Mouse (Mus musculus) midbrain, embryonic 16.5 days (tissue): ENCODE measurements around the gene Grin2b. TPM values are rescaled to one million over a fixed set of nuclear protein-coding genes. Genes with fewer than 3 reads are reported as not detected.

Experiments used
- ATAC-seq: fragments of 200-750 bp; cut with Nextera tagmentation; 2 replicates; pipeline ENCODE4 v1.8.0; 2017; ENCODE audit warnings: moderate TSS enrichment
- H3K27ac ChIP-seq: fragments of 300-500 bp; sonication (generic); 2 replicates; pipeline ENCODE4 v1.5.1; 2014; ENCODE audit warnings: mild to moderate bottlenecking, low read length, mixed read lengths
- H3K27me3 ChIP-seq: fragments of 300-500 bp; sonication (generic); 2 replicates; pipeline ENCODE4 v1.6.1; 2014; ENCODE audit warnings: low read depth, low read length, mixed read lengths; ENCODE audit not compliant: control insufficient read depth, insufficient read depth
- H3K36me3 ChIP-seq: fragments of 300-500 bp; sonication (generic); 2 replicates; pipeline ENCODE4 v1.6.1; 2014; ENCODE audit warnings: mild to moderate bottlenecking, low read length, moderate library complexity, mixed read lengths; ENCODE audit not compliant: control insufficient read depth, insufficient read depth
- H3K4me1 ChIP-seq: fragments of 300-500 bp; sonication (generic); 2 replicates; pipeline ENCODE4 v1.6.1; 2014; ENCODE audit warnings: mild to moderate bottlenecking, low read length, mixed read lengths; ENCODE audit not compliant: control insufficient read depth, insufficient read depth
- H3K4me2 ChIP-seq: fragments of 300-500 bp; sonication (generic); 2 replicates; pipeline ENCODE4 v1.6.1; 2014; ENCODE audit warnings: mild to moderate bottlenecking, low read length, mixed read lengths
- H3K4me3 ChIP-seq: fragments of 300-500 bp; sonication (generic); 2 replicates; pipeline ENCODE4 v1.5.1; 2014; ENCODE audit warnings: low read depth, mild to moderate bottlenecking, low read length, moderate library complexity, mixed read lengths
- H3K9ac ChIP-seq: fragments of 300-500 bp; sonication (generic); 2 replicates; pipeline ENCODE4 v1.6.1; 2014; ENCODE audit warnings: low read depth, low read length, mixed read lengths
- H3K9me3 ChIP-seq: fragments of 300-500 bp; sonication (generic); replicated peaks from 2 replicates; pipeline ENCODE4 v1.6.1; 2014; ENCODE audit warnings: mild to moderate bottlenecking, low read length, mixed read lengths; ENCODE audit not compliant: control insufficient read depth, poor library complexity, severe bottlenecking
- WGBS: fragments of 180-500 bp; shearing (Covaris S2); extraction: QIAGEN DNeasy Blood & Tissue Kit; methylation state at CpG from one replicate; pipeline ENCODE4 v1.1.7; 2014; 5-methylcytosine and 5-hydroxymethylcytosine counted together
- polyA plus RNA-seq: library from polyadenylated mRNA; unstranded; fragments of >200 nt; fragmentation: Nextera tagmentation; extraction: Ambion mirVana; gene quantifications from 2 replicates; pipeline ENCODE4 v1.2.1, GENCODE M21; 2015

Gene Grin2b
- polyA plus RNA-seq, 1 experiment from 2014 or later, result 75.6 TPM

- H3K36me3 ChIP-seq, result peaks cover 12% of the 10 kb centered on the region; the same call in 1 of the 2 replicates
Measured at GRCm38 (mm10) chr6:136040931-136041330, 132.4 kb downstream of the Grin2b start.

GRCm38 (mm10) chr6:136029235-136029939 is 143.9 kb downstream of the Grin2b start:
- 0 out of 2 replicates have a peak, but pooled peaks have one; percentile 53 for ATAC-seq
- no peak overlapping the region for H3K4me3 ChIP-seq
- H3K27me3 ChIP-seq, result no peaks in the 10 kb centered on the region
- H3K9me3 ChIP-seq, result peaks cover 3% of the 10 kb centered on the region; the same call in 1 of the 2 replicates
- H3K4me2 ChIP-seq, result no peak overlapping the region
- peaks cover 6% of the 10 kb centered on the region for H3K4me1 ChIP-seq
- H3K27ac ChIP-seq, result no peak overlapping the region
- 51% methylated on average over 4 of the region's 4 CpGs for WGBS
- H3K9ac ChIP-seq, result no peak overlapping the region
- H3K36me3 ChIP-seq, result no peaks in the 10 kb centered on the region

More at GRCm38 (mm10) chr6:136040931-136041330, 132.4 kb downstream of the Grin2b start:
- no peak overlapping the region for H3K9ac ChIP-seq
- 66% methylated on average over 3 of the region's 3 CpGs for WGBS
- no peak overlapping the region for H3K27ac ChIP-seq
- H3K9me3 ChIP-seq, result no peaks in the 10 kb centered on the region
- H3K4me2 ChIP-seq, result no peak overlapping the region
- ATAC-seq, result no peak
- no peak overlapping the region for H3K4me3 ChIP-seq
- H3K27me3 ChIP-seq, result no peaks in the 10 kb centered on the region
- H3K4me1 ChIP-seq, result peaks cover 3% of the 10 kb centered on the region; the same call in 1 of the 2 replicates

- H3K9me3 ChIP-seq, result peaks cover 3% of the 10 kb centered on the region; the same call in 1 of the 2 replicates
- no peak overlapping the region for H3K9ac ChIP-seq
- no peak for ATAC-seq
- H3K4me2 ChIP-seq, result no peak overlapping the region
- no peaks in the 10 kb centered on the region for H3K36me3 ChIP-seq
- no peaks in the 10 kb centered on the region for H3K27me3 ChIP-seq
- WGBS, result 98% methylated on average over 6 of the region's 6 CpGs
- no peak overlapping the region for H3K4me3 ChIP-seq
- peaks cover 6% of the 10 kb centered on the region for H3K4me1 ChIP-seq
- H3K27ac ChIP-seq, result no peak overlapping the region
Measured at GRCm38 (mm10) chr6:136026936-136027335, 146.4 kb downstream of the Grin2b start.

- Histone ChIP-seq H3K4me3 (no peak overlapping the region), H3K4me2 (no peak overlapping the region), H3K4me1 (peaks cover 6% of the 10 kb centered on the region), H3K27me3 (no peaks in the 10 kb centered on the region), H3K9me3 (peaks cover 3% of the 10 kb centered on the region; the same call in 1 of the 2 replicates), H3K27ac (no peak overlapping the region), H3K36me3 (no peaks in the 10 kb centered on the region), H3K9ac (no peak overlapping the region)
- no peak for ATAC-seq
- 74% methylated on average over 4 of the region's 4 CpGs for whole genome bisulfite sequencing
Measured at GRCm38 (mm10) chr6:136025801-136026200, 147.5 kb downstream of the Grin2b start.

GRCm38 (mm10) chr6:136020460-136020859 is 152.9 kb downstream of the Grin2b start:
- Histone ChIP-seq H3K4me2 (no peak overlapping the region), H3K9me3 (no peaks in the 10 kb centered on the region), H3K4me1 (no peaks in the 10 kb centered on the region), H3K4me3 (no peak overlapping the region), H3K36me3 (no peaks in the 10 kb centered on the region), H3K27me3 (no peaks in the 10 kb centered on the region), H3K9ac (no peak overlapping the region), H3K27ac (no peak overlapping the region)
- 84% methylated on average over 3 of the region's 3 CpGs for WGBS
- ATAC-seq, result no peak

GRCm38 (mm10) chr6:136018962-136019361 is 154.3 kb downstream of the Grin2b start:
- no peak overlapping the region for H3K9ac ChIP-seq
- no peak for ATAC-seq

GRCm38 (mm10) chr6:136013556-136014380 is 159.5 kb downstream of the Grin2b start:
- Histone ChIP-seq H3K9me3 (no peaks in the 10 kb centered on the region), H3K9ac (no peak overlapping the region), H3K4me1 (peaks cover 24% of the 10 kb centered on the region), H3K4me3 (no peak overlapping the region), H3K36me3 (no peaks in the 10 kb centered on the region), H3K27me3 (no peaks in the 10 kb centered on the region), H3K4me2 (no peak overlapping the region), H3K27ac (no peak overlapping the region)
- WGBS, result 93% methylated on average over 12 of the region's 12 CpGs
- no peak for ATAC-seq

More at GRCm38 (mm10) chr6:136018962-136019361, 154.3 kb downstream of the Grin2b start:
- H3K4me1 ChIP-seq, result no peaks in the 10 kb centered on the region
- 97% methylated on average over 1 of the region's 1 CpGs for WGBS
- no peaks in the 10 kb centered on the region for H3K9me3 ChIP-seq
- no peak overlapping the region for H3K4me2 ChIP-seq
- H3K36me3 ChIP-seq, result no peaks in the 10 kb centered on the region
- no peaks in the 10 kb centered on the region for H3K27me3 ChIP-seq
- no peak overlapping the region for H3K27ac ChIP-seq
- no peak overlapping the region for H3K4me3 ChIP-seq

GRCm38 (mm10) chr6:136011533-136011932 is 161.8 kb downstream of the Grin2b start:
- no peak overlapping the region for H3K27ac ChIP-seq
- H3K36me3 ChIP-seq, result no peaks in the 10 kb centered on the region
- 92% methylated on average over 4 of the region's 4 CpGs for WGBS
- no peak overlapping the region for H3K4me2 ChIP-seq
- H3K9me3 ChIP-seq, result no peaks in the 10 kb centered on the region
- ATAC-seq, result no peak
- no peaks in the 10 kb centered on the region for H3K27me3 ChIP-seq
- H3K9ac ChIP-seq, result no peak overlapping the region
- peaks cover 24% of the 10 kb centered on the region for H3K4me1 ChIP-seq
- no peak overlapping the region for H3K4me3 ChIP-seq

GRCm38 (mm10) chr6:136011038-136011311 is 162.3 kb downstream of the Grin2b start:
- Histone ChIP-seq H3K27ac (peak overlapping the region; percentile 57), H3K4me2 (no peak overlapping the region), H3K9ac (no peak overlapping the region), H3K36me3 (no peaks in the 10 kb centered on the region), H3K27me3 (no peaks in the 10 kb centered on the region), H3K4me3 (no peak overlapping the region), H3K4me1 (peaks cover 24% of the 10 kb centered on the region), H3K9me3 (no peaks in the 10 kb centered on the region)
- WGBS, result 80% methylated on average over 4 of the region's 4 CpGs
- no peak for ATAC-seq
